Mouse (Mus musculus): Measurements from ENCODE around the gene Slc39a13.

DNA sequence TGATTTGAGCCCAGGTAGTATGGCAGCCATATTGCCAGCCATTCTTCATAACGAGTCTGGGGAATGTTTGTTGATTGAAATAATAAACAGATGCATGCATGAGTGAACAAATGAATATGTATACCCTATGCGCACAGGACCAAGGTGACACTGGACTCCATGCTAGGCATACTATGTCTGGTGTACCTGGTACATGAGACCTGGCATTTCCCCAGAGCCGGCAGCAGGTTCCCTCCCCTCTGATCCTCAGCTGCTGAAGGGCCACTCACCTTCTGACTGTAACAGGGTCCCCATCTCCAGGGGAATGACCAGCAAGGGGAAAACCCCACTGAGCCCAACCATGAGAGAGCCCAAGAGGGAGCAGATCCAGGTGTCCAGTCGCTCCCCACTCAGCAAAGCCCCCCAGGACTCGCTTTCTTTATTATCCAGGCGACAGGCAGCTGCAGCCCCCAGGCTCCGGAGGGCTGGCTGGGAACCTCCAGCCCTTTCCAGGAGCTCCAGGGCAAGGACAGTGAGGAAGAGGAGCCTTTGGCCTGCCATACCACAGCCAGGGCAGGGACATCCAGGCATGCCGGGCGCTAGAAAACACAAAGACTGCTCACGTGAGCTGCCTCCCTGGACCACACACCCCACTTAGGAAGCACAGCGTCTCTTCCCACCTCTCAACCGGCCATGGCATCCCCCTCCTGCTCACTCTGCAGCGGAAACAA is 1.9 kb downstream of the Slc39a13 start:
- TF ChIP-seq EP300 (optimal IDR thresholded peaks at IDR 0.05), result no peak
- TF ChIP-seq CTCF (IDR thresholded peaks at IDR 0.05; ENCODE audit: low read depth), result no peak
